Mouse (Mus musculus) thymus, postnatal 10 days (tissue): ENCODE results near the gene Ezh1.

Experiments used
- DNase-seq, 2 experiments: peaks; one replicate each; pipeline ENCODE4 v3.0.0; 2021; ENCODE audit warnings: low spot score in 2 of 2

The Ezh1 gene

GRCm38 (mm10) chr11:101246702-101247012 is 20.4 kb upstream of the Ezh1 start:
- no peak for DNase-seq

GRCm38 (mm10) chr11:101245855-101246701 is 19.8 kb upstream of the Ezh1 start, which contains the start of gene Ramp2:
Gene Ramp2 (plus strand): TSS chr11:101246028.
- DNase-seq: peak in 1 of 2 experiments; percentile 39

GRCm38 (mm10) chr11:101245071-101245470 is 18.8 kb upstream of the Ezh1 start:
- no peak for DNase-seq

- no peak for DNase-seq
Measured at GRCm38 (mm10) chr11:101238071-101238647, 11.9 kb upstream of the Ezh1 start.

GRCm38 (mm10) chr11:101236782-101237181 is 10.5 kb upstream of the Ezh1 start:
- no peak for DNase-seq

- no peak for DNase-seq
Measured at GRCm38 (mm10) chr11:101235429-101235828, 9.2 kb upstream of the Ezh1 start.

- no peak for DNase-seq
Measured at GRCm38 (mm10) chr11:101234124-101234523, 7.9 kb upstream of the Ezh1 start.

GRCm38 (mm10) chr11:101233240-101233639 is 7.0 kb upstream of the Ezh1 start:
- DNase-seq: no peak

- no peak for DNase-seq
Measured at GRCm38 (mm10) chr11:101232010-101232839, 6.0 kb upstream of the Ezh1 start.

- no peak for DNase-seq
Measured at GRCm38 (mm10) chr11:101230991-101231871, 5.0 kb upstream of the Ezh1 start.

- no peak for DNase-seq
Measured at GRCm38 (mm10) chr11:101230526-101230925, 4.3 kb upstream of the Ezh1 start.

- no peak for DNase-seq
Measured at GRCm38 (mm10) chr11:101230061-101230511, 3.8 kb upstream of the Ezh1 start.

GRCm38 (mm10) chr11:101229361-101229900 is 3.2 kb upstream of the Ezh1 start:
- DNase-seq: no peak

GRCm38 (mm10) chr11:101225331-101226064 is 765 bp downstream of the Ezh1 start:
- no peak for DNase-seq

- no peak for DNase-seq
Measured at GRCm38 (mm10) chr11:101224337-101224736, 1.9 kb downstream of the Ezh1 start.

- no peak for DNase-seq
Measured at GRCm38 (mm10) chr11:101221306-101221986, 4.8 kb downstream of the Ezh1 start.

GRCm38 (mm10) chr11:101220853-101221252 is 5.4 kb downstream of the Ezh1 start:
- no peak for DNase-seq

- DNase-seq: peak; percentile 32 to 41
Measured at GRCm38 (mm10) chr11:101218436-101219055, 7.7 kb downstream of the Ezh1 start.

GRCm38 (mm10) chr11:101216936-101217335 is 9.3 kb downstream of the Ezh1 start:
- DNase-seq: no peak
